Mouse (Mus musculus) embryonic stem cell, embryonic (primary cell): Measurements from ENCODE around the gene Ppara.

Source experiments
- CTCF ChIA-PET, 4 experiments: fragments of 300-600 bp in 2 of 4; fragments of 350-600 bp in 2 of 4; sonication (Branson Sonifier 250); formaldehyde crosslinking; loops; one replicate each; lab custom pipeline; 2022; ENCODE audit warnings: inconsistent platforms in 2 of 4; lab: Charles Lee
- POLR2A ChIA-PET, 4 experiments: fragments of 300-600 bp in 2 of 4; fragments of 350-600 bp in 2 of 4; sonication (Branson Sonifier 250); formaldehyde crosslinking; loops; one replicate each; lab custom pipeline; 2022; ENCODE audit warnings: antibody characterized with exemption in 4 of 4, inconsistent platforms in 1 of 4; lab: Charles Lee

Gene Ppara

DNA sequence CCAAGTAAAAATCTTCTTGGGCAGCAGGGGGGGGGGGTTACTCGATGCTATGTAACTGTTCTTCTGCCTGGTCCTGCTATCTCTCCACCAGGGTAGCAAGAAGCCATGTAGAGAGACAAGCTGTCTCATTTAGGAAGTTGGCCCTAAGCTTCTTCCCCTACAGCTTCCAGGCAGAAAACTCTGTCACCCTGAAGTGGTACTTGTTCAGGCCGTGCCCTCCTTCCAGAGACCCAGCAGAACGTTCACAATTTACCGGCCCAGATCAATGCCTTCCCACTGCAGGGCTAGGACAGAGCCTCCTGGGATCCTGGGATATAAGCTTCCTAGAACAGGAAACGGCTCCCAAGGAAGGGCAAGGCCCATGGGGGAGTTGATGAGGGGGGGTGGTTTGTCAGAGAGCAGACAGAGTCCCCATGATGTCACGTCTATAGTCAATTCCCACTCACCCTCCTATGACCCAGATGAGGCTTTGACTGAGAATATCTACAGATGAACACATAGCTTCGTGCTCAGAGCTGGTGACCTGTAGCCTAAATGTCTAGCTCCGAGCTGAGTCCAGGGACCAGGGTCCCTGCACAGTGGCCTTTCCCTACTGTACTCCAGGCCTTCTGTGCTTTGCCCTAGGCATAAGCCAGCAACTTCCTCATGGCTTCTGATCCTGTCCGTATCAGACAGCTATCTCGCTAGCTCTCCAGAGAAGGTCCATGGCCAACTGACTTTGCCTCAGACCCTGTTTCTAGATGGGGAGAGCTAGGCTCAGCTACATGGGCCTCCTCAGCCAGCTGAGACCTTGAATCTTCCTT lies 33.5 kb upstream of the Ppara start:
- POLR2A ChIA-PET = interaction anchor here in 3 of 4 experiments (0.6 to 1.4 kb wide), 12 partner anchors 11 to 513 kb away, joined by 3 to 6 read pairs (median 4); partner anchors contain the start of genes Cdpf1 (in 1 of the 3) and Ppara (in 1 of the 3)

GRCm38 (mm10) chr15:85702411-85702951 lies 32.3 kb upstream of the Ppara start:
- POLR2A ChIA-PET = interaction anchor here in 2 of 4 experiments (1.1 kb wide), 2 partner anchors 99 to 103 kb away, joined by 4 to 5 read pairs; no protein-coding TSS in a partner anchor
- CTCF ChIA-PET = interaction anchor here in 3 of 4 experiments (0.5 to 1.9 kb wide), 4 partner anchors 57 to 535 kb away, joined by 3 to 7 read pairs (median 3); no protein-coding TSS in a partner anchor

More for the DNA sequence above, 33.5 kb upstream of the Ppara start:
- CTCF ChIA-PET = interaction anchor here (0.5 to 2.6 kb wide), 19 partner anchors 8 to 556 kb away, joined by 3 to 11 read pairs (median 4); no protein-coding TSS in a partner anchor

GRCm38 (mm10) chr15:85703194-85703641 lies 31.6 kb upstream of the Ppara start:
- ChIA-PET CTCF (interaction anchor here in 1 of 4 experiments (0.9 kb wide), 1 partner anchor 90 kb away, joined by 3 read pairs; no protein-coding TSS in a partner anchor), POLR2A (no interaction called here)

- CTCF ChIA-PET = interaction anchor here in 1 of 4 experiments (0.9 to 1.6 kb wide), 2 partner anchors 91 to 105 kb away, joined by 3 to 5 read pairs; no protein-coding TSS in a partner anchor
- POLR2A ChIA-PET = interaction anchor here in 1 of 4 experiments (1.1 kb wide), 1 partner anchor 93 kb away, joined by 3 read pairs; no protein-coding TSS in a partner anchor
These were observed 30.9 kb upstream of the Ppara start for GRCm38 (mm10) chr15:85703858-85704257.

DNA sequence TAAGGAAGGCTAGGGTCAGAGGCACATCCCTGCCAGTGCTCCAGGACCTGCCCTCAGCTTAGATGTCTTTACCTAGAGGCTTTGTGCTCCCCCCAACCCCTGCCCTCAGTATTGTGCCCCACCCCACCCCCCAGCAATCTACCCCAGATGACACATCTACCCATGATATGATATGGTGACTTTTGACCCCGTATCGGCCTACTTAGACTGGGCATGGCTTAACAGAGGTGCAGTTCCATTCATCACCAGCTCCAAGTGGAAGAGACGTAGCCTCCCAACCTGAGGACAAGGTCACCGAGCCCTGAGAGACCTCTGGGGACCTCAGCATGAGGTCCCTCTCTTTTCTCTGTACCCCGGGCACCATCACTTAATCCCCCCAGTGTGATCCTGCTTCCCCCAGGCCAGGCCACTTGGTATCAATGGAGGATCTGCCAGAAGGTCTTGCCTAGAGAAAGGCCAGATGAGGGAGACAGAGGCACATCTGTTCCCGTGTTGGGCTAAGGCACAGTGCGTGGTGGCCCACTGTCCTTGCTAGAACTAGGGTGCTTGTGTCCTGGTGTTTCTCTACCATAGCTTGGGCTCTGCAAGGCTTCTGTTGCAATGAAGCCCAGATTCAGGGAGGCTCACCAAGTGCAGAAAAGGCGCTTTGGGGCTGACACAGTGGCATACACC lies 30.3 kb upstream of the Ppara start:
- CTCF ChIA-PET = interaction anchor here in 2 of 4 experiments (0.6 to 1.6 kb wide), 3 partner anchors 41 to 106 kb away, joined by 3 to 5 read pairs (median 4); no protein-coding TSS in a partner anchor
- POLR2A ChIA-PET = interaction anchor here in 1 of 4 experiments (1.1 kb wide), 1 partner anchor 94 kb away, joined by 3 read pairs; no protein-coding TSS in a partner anchor

DNA sequence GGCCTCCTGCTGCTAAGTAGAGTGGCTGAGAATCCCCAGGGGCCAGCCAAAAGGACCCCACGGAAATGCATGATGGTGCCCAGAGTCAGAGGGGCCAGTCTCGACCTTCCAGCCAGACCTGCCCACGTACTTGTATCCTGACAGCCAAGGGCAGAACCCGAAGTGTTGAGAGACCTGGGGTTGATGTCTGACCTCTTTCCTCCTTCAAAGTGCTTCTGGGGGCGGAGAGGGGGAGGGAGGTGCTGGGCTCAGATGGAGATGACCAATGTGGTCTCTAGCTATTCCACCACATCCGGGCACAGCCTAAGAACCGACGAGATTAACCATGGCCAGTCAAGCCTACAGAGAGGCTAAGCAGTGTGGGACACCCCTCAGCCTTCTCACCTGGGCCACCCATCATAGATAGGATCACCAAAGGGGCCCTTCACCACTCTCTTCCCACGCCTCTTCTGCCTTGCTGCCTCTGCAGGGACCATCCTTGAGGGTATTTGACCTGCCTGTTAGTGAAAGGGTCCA lies 29.7 kb upstream of the Ppara start:
- CTCF ChIA-PET = interaction anchor here in 2 of 4 experiments (0.6 to 1.6 kb wide), 3 partner anchors 41 to 106 kb away, joined by 3 to 5 read pairs (median 4); no protein-coding TSS in a partner anchor
- POLR2A ChIA-PET = interaction anchor here in 2 of 4 experiments (1.1 to 1.4 kb wide), 2 partner anchors 47 to 95 kb away, joined by 3 to 4 read pairs; no protein-coding TSS in a partner anchor

- POLR2A ChIA-PET = interaction anchor here in 2 of 4 experiments (1.1 to 1.4 kb wide), 3 partner anchors 48 to 96 kb away, joined by 3 to 4 read pairs (median 4); no protein-coding TSS in a partner anchor
- CTCF ChIA-PET = interaction anchor here in 3 of 4 experiments (0.8 to 8.0 kb wide), 5 partner anchors 93 to 107 kb away, joined by 3 to 177 read pairs (median 4); no protein-coding TSS in a partner anchor
These were observed 29.0 kb upstream of the Ppara start for GRCm38 (mm10) chr15:85705566-85706332.

- CTCF ChIA-PET = interaction anchor here in 3 of 4 experiments (0.5 to 8.0 kb wide), 5 partner anchors 93 to 125 kb away, joined by 3 to 177 read pairs (median 4); partner anchors contain the start of gene Ttc38 (in 1 of the 3)
- POLR2A ChIA-PET = interaction anchor here in 2 of 4 experiments (1.1 to 1.4 kb wide), 3 partner anchors 48 to 96 kb away, joined by 3 to 4 read pairs (median 4); no protein-coding TSS in a partner anchor
These were observed 28.3 kb upstream of the Ppara start for GRCm38 (mm10) chr15:85706527-85706926.

- POLR2A ChIA-PET = interaction anchor here in 2 of 4 experiments (0.8 to 4.1 kb wide), 4 partner anchors 84 to 105 kb away, joined by 3 to 25 read pairs (median 4); partner anchors contain the start of gene Cdpf1 (in 1 of the 2)
- CTCF ChIA-PET = interaction anchor here (0.5 to 11.4 kb wide), 7 partner anchors 95 to 125 kb away, joined by 3 to 288 read pairs (median 79); partner anchors contain the start of gene Ttc38 (in 1 of the 4)
These were observed 27.8 kb upstream of the Ppara start for GRCm38 (mm10) chr15:85707017-85707416.

- ChIA-PET CTCF (interaction anchor here (3.7 to 11.4 kb wide), 7 partner anchors 96 to 109 kb away, joined by 32 to 288 read pairs (median 79); no protein-coding TSS in a partner anchor), POLR2A (interaction anchor here in 3 of 4 experiments (0.6 to 4.1 kb wide), 4 partner anchors 95 to 267 kb away, joined by 3 to 25 read pairs (median 4); partner anchors contain the start of gene Cdpf1 (in 1 of the 3))
These were observed 27.2 kb upstream of the Ppara start for GRCm38 (mm10) chr15:85707458-85708030.

DNA sequence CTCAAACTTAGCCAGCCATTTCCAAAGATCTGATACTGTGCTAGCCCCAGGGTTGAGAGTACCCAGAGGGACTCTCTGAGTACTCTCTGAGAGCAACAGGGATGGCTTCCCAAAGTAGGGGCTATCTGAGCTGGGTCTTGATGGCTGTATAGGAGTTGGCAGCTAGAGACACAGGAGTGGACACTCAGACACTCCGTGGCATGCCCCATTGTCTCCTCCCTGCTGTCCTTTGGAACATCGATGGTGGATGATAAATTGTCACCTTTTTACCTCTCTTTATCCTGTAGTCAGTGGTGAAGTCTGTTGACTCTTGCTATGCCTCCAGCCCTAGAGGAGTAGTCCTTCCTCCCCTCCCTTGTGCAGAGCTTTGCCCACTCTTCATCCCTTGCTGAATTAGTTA lies 26.6 kb upstream of the Ppara start:
- ChIA-PET CTCF (interaction anchor here (0.6 to 11.4 kb wide), 9 partner anchors 12 to 1491 kb away, joined by 5 to 288 read pairs (median 65); no protein-coding TSS in a partner anchor), POLR2A (interaction anchor here in 3 of 4 experiments (0.6 to 4.1 kb wide), 4 partner anchors 95 to 268 kb away, joined by 4 to 25 read pairs (median 5); no protein-coding TSS in a partner anchor)

DNA sequence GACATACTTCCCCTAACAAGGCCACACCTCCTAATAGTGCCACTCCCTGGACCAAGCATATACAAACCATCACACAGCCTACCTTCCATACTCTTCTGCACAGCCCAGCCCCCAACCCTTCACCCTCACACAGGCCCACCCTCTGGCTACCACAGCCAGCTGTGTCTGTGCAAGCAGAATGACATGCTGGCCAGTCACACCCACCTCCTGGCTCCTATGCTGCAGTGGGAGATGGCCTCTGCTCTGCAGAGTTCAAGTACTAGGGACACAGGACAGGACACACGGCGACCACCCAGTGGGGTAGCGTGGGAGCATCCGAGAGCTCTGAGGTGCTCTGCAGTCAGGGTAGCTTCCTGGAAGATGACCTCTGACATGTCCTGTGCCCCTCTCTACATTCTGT lies 25.9 kb upstream of the Ppara start:
- ChIA-PET POLR2A (interaction anchor here in 3 of 4 experiments (1.2 to 4.1 kb wide), 4 partner anchors 96 to 98 kb away, joined by 3 to 25 read pairs (median 5); no protein-coding TSS in a partner anchor), CTCF (interaction anchor here (0.5 to 11.4 kb wide), 16 partner anchors 8 to 393 kb away, joined by 3 to 288 read pairs (median 6); partner anchors contain the start of gene Ppara (in 1 of the 4))

DNA sequence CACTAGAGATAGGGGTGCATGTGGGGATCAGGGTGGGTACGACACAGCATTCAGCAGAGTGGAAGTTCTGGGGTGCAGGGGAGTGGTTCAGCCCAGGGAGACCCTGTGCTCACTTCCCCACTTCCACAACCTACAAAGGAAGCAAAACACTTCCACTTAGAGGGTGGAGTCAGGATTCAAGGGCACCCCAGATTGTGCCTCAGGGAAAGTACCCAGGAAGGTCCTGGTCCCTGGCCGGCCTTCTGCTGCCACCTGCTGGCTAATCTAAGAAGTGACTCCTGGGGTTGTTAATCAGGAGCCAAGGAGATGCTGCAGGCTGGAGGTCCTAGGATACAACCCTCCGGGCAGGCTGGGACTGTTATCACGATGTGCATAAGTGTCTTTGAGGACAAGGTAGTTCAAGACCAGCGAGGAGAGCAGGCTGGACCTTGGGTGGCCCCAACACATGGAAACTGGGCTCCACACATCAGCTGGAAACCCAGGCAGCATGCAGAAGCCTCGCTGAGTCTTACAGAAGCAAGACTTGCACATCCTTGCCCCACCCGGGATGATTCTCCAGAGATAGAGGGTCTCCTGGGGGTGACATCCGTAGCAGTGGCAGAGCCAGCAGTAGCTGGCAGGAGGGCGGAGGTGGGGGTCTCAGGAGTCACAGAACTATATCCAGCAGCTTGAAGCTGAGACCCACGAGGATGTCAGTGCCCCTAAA lies 25.4 kb upstream of the Ppara start:
- CTCF ChIA-PET = interaction anchor here (0.6 to 11.4 kb wide), 32 partner anchors 8 to 372 kb away, joined by 3 to 288 read pairs (median 5); partner anchors contain the start of genes Celsr1 (in 1 of the 4), Ppara (in 1 of the 4) and Trmu (in 1 of the 4)

DNA sequence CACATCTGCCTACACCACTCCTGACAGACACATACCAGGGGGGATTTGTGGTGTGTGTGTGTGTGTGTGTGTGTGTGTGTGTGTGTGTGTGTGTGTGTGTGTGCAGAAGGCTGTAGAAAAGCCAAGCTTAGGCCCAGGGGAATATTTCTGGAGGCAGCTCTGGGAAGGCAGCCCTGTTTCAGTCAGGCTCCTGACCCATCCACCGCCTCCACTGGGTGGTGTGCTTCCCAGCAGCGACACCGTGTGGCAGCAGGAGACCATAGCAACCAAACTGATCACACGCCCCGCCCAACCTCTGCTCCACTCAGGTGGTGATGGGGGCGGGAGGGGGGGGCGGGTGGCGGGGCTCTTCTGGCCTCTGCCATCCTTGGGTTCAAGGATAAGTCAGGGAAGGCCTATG lies 24.6 kb upstream of the Ppara start:
- CTCF ChIA-PET = interaction anchor here (0.6 to 11.4 kb wide), 46 partner anchors 8 to 1481 kb away, joined by 3 to 288 read pairs (median 4); partner anchors contain the start of genes Celsr1 (in 1 of the 4), Ppara (in 1 of the 4) and Trmu (in 1 of the 4)
- POLR2A ChIA-PET = interaction anchor here in 3 of 4 experiments (0.6 to 4.1 kb wide), 8 partner anchors 23 to 496 kb away, joined by 3 to 25 read pairs (median 4); no protein-coding TSS in a partner anchor

More for the DNA sequence above, 25.4 kb upstream of the Ppara start:
- POLR2A ChIA-PET = interaction anchor here in 3 of 4 experiments (0.6 to 4.1 kb wide), 7 partner anchors 19 to 495 kb away, joined by 3 to 25 read pairs (median 4); no protein-coding TSS in a partner anchor
